Mouse (Mus musculus): ENCODE results near the gene Tshz2.
"Not testable (repeated sequence)": the region's sequence is repeated elsewhere in the genome, so short reads cannot be mapped to it uniquely, and the experiment has no call there.

The Tshz2 gene

GRCm38 (mm10) chr2:169812940-169813339 lies 180.1 kb downstream of the Tshz2 start:
- DNase-seq (ENCODE audit: low read depth), result no peak

GRCm38 (mm10) chr2:169814351-169814750 lies 181.5 kb downstream of the Tshz2 start:
- DNase-seq (ENCODE audit: low read depth), result no peak

- DNase-seq (ENCODE audit: low read depth), result no peak
Observed at GRCm38 (mm10) chr2:169814757-169815156, 181.9 kb downstream of the Tshz2 start.

DNA sequence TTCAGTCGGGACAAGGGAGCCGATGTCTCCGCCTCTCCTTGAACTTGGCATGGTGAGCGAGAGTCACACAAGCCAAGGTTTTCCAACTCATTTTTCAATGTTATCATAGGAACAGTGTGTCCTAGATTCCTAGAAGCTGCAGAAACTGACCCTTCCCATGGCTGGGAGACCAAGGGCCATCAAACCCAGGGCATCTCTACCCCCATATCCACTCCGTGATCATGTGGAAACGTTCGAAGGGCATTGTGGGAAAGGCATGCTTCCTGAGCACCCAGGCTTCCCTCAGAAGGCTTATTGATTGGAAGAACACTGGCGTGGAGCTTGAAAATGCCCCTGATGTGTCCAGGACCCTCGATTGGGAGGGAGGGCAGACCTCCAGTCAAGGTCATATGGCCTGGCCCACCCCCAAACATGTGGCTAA lies 188.2 kb downstream of the Tshz2 start:
- DNase-seq (ENCODE audit: low read depth), result no peak

- DNase-seq (ENCODE audit: low read depth), result no peak
Observed at GRCm38 (mm10) chr2:169825908-169826307, 193.1 kb downstream of the Tshz2 start.

DNA sequence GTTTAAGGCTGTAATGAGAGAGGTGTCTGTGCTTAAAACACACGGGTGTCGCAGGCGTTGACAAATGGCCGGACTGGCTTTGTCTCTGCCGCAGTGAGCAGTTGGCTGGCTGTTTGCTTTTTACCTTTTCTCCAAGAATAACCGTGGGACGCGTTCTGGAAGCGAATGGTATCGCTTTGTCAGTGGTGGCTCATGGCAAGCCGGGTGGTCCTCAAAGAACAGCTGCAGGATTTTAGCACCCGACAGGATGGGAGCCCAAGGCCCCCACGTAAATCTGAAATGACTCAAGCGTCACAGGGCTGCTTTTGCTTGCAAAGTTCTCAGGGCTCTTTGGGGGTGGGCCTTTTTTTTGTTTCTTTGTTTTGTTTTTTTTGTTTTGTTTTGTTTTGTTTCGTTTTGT lies 193.5 kb downstream of the Tshz2 start:
- DNase-seq (ENCODE audit: low read depth), result no peak

GRCm38 (mm10) chr2:169826833-169827232 lies 194.0 kb downstream of the Tshz2 start:
- DNase-seq (ENCODE audit: low read depth), result no peak

GRCm38 (mm10) chr2:169832184-169832583 lies 199.4 kb downstream of the Tshz2 start:
- DNase-seq (ENCODE audit: low read depth), result no peak

DNA sequence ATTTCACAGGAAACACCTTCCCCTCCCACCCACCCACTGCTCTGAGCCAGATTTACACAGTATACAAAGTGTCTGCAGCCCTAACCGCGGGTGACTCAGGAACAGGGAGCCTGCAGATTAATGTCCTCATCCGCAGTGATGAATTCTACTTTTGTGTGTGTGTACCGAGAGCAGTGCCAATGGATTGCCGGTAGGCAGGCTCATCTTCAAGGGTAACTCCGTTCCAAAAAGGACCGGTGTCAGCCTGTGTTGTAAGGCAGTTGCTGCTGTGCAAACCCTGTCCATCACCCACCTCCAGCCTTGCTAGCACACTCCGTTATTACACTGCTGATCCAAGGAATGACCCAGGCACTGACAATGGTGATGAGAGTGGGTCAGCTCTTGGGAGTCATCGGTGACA lies 200.8 kb downstream of the Tshz2 start:
- no peak for DNase-seq (ENCODE audit: low read depth)

DNA sequence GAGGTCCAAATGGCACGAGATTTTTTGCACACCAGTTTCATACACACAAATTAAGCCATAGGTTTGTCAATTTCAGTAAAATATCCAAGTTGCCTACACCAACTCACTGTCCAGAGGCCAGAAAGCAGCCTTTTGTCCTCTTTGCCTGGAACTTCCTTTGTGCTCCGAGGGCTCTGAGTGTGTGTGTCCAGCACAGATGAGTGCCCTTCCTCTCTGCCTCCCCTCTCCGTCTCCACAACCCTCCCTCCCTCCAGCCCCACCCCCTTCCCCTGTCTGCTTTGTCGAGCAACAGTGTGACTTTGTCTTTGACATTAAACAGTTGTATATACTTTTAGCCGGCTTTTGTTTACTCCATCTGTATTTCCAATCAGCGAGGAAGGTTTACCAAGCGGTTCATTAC lies 201.8 kb downstream of the Tshz2 start:
- DNase-seq (ENCODE audit: low read depth), result no peak

DNA sequence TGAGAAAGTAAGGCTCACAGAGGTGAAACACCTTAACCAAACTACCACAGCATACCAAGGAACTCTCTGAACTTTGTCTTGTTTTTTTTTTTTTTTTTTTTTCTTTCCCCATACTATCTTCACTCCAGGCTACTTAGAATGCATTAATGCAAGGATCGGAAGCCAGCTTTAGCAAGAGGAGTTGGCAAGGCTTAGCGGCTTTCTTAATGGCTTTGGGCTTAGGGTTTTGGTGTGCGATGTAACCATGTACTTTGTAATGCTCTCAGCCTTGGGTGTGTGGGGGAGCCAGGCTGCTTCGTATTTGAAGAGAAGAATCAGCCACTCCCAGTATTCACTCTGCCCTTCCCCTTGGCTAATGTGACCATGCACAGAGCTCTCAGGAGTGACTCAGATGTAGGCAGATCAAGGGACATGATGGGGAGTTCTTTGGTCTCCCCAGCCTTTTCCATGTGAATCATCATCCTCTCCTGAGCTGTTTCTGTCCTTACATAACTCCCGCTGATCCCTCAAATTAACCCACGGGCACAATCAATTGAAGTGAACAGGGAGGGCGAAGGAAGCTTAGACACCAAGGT lies 204.3 kb downstream of the Tshz2 start:
- DNase-seq (ENCODE audit: low read depth), result no peak

DNA sequence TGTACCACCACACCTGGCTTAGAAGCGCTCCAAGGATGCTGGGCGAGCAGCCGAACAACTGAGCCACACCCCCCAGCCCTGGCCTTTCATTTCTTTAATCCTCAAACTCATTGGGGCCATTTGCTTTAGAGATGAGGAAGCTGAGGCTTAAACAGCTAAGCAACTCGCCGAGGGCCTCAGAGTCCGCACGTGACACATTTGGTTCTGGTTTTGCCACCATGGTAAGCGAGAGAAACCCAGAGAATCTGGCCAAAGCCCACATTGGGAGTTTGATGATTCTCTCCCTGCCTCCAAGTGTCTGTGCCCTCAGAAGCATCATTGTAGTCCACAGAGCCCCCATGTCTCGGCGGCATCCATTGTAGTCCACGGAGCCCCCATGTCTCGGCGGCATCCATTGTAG lies 205.7 kb downstream of the Tshz2 start:
- no peak for DNase-seq (ENCODE audit: low read depth)

DNA sequence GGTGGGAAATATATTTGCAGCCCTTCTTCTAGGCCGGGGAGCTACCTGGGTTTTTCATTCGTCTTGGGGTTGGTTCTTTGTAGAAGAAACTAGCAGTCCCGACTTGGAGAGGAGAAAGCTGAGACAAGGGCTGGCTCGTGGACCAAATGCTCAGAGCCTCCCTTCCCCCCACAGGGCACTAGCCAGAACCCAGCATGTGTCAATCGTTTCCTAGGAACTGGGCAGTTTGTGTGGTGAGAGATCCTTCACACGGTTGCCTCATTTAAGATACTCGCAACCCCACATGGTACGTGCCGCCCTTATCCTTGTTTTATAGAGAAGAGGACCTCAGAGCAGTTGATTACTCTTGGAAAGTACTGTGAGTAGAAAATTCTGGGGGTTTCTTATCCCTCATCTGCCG lies 208.6 kb downstream of the Tshz2 start:
- no peak for DNase-seq (ENCODE audit: low read depth)

GRCm38 (mm10) chr2:169842494-169842893 lies 209.7 kb downstream of the Tshz2 start:
- DNase-seq (ENCODE audit: low read depth), result no peak

DNA sequence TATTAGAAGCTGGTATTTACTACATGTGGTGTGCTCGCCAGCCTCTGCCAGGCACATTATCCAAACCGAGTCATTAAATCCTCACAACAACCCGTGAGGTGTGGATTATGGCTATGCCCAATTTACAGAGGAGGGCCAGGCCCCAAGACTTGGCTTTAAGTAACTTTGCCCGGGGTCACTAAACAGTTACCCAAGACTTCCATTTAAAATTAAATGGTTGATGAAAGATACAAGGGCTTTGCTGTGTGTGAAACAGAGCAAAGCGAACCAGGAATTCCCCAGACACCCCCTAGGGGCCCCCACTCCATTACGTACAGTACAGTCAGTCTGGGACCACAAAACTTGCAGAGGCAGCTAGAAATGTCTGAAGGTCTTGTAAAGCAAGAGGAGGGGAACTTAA lies 210.7 kb downstream of the Tshz2 start:
- DNase-seq (ENCODE audit: low read depth), result no peak

- DNase-seq (ENCODE audit: low read depth), result peak; percentile 4
Observed at GRCm38 (mm10) chr2:169849077-169849476, 216.3 kb downstream of the Tshz2 start.

GRCm38 (mm10) chr2:169849541-169849940 lies 216.7 kb downstream of the Tshz2 start:
- no peak for DNase-seq (ENCODE audit: low read depth)

DNA sequence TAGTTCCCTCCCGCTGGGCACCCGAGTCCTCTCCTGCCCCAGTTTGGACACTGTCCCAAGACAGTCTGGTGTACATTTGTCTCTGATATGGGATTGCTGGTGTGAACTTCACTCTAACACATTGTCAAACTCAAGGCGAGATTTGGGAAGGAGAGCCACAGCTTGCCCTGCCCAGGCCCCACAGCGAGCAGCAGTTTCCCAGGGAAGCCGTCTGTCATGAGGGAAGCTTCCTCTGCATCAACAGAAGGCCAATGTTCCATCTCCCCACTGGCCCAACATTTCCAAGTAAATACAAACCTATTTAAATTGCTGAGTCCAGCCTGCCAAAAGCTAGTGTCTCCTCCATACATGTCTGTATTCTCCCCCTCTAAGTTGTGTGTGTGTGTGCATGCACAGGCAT lies 218.8 kb downstream of the Tshz2 start:
- no peak for DNase-seq (ENCODE audit: low read depth)

- DNase-seq (ENCODE audit: low read depth), result no peak
Observed at GRCm38 (mm10) chr2:169854491-169854890, 221.7 kb downstream of the Tshz2 start.

GRCm38 (mm10) chr2:169857041-169857440 lies 224.2 kb downstream of the Tshz2 start:
- DNase-seq (ENCODE audit: low read depth), result not testable (repeated sequence)

- DNase-seq (ENCODE audit: low read depth), result no peak
Observed at GRCm38 (mm10) chr2:169859078-169859855, 226.5 kb downstream of the Tshz2 start.

DNA sequence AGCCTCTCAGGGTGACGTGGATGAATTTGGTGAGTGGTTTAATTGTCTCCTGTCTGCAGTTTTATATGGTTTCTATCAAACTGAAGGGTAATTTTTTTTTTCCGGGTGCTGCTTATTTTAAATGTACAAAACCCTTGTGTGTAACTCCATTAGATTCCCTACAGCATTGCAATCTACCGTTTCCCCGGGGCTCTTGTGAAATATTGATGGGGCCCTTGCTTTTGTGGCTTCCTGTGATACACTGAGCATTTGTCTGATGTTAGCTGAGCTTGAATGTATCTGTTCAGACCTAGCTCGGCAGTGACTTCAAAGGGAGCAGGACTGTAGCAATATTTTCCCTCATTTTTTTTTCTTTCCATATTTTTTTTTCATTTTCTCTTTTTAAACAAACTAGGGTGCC lies 228.1 kb downstream of the Tshz2 start:
- DNase-seq (ENCODE audit: low read depth), result no peak

GRCm38 (mm10) chr2:169862701-169863100 lies 229.9 kb downstream of the Tshz2 start:
- DNase-seq (ENCODE audit: low read depth), result no peak

DNA sequence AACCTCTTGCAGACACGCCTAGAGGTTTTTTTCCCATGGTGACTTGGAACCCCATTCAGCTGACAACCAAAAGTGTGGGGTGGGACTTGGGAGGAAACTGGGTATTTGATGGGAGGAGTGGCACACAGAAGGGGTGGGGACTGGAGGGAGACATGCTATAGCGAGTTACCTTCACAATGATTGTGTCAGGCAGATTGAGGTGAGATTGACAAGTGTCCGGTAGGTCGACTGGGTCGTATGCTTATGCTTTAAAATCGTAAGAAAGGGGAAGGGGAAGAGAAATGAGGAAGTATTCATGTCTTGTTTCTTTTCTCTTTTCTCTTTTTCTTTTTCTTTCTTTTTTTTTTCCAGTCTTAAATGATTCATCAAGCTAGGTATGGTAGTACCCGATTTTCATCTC lies 236.7 kb downstream of the Tshz2 start:
- no peak for DNase-seq (ENCODE audit: low read depth)

Data from NIH3T3 (cell line).